Mouse (Mus musculus) midbrain, postnatal 0 days (tissue): ENCODE results near the gene Prox1. TPM values are rescaled to one million over a fixed set of nuclear protein-coding genes. Genes with fewer than 3 reads are reported as not detected.
A peak's percentile ranks its signal among the peaks of the same experiment; 100 is the strongest.

Experiments used
- ATAC-seq: fragments of 200-750 bp; cut with Nextera tagmentation; 2 replicates; pipeline ENCODE4 v1.8.0; 2017; ENCODE audit warnings: moderate number of reproducible peaks, mild to moderate bottlenecking, moderate TSS enrichment, moderate library complexity; ENCODE audit not compliant: low FRiP score
- DNase-seq: peaks from one replicate; pipeline ENCODE4 v3.0.0-alpha.2; 2015; ENCODE audit warnings: low spot score
- H3K27ac ChIP-seq: fragments of 300-500 bp; sonication (generic); 2 replicates; pipeline ENCODE4 v1.5.1; 2014; ENCODE audit warnings: low read depth, mild to moderate bottlenecking, low read length, mixed read lengths
- H3K27me3 ChIP-seq: fragments of 300-500 bp; sonication (generic); 2 replicates; pipeline ENCODE4 v1.6.1; 2014; ENCODE audit warnings: low read length, control low read depth, mixed read lengths; ENCODE audit not compliant: insufficient read depth
- H3K36me3 ChIP-seq: fragments of 300-500 bp; sonication (generic); 2 replicates; pipeline ENCODE4 v1.6.1; 2014; ENCODE audit warnings: low read length, control low read depth, mixed read lengths; ENCODE audit not compliant: insufficient read depth
- H3K4me1 ChIP-seq: fragments of 300-500 bp; sonication (generic); 2 replicates; pipeline ENCODE4 v1.6.1; 2014; ENCODE audit warnings: mild to moderate bottlenecking, control low read depth, antibody characterized with exemption, low read length, mixed read lengths; ENCODE audit not compliant: insufficient read depth
- H3K4me2 ChIP-seq: fragments of 300-500 bp; sonication (generic); 2 replicates; pipeline ENCODE4 v1.6.1; 2014; ENCODE audit warnings: low read depth, mild to moderate bottlenecking, low read length, mixed read lengths; ENCODE audit not compliant: poor library complexity, severe bottlenecking
- H3K4me3 ChIP-seq: fragments of 300-500 bp; sonication (generic); 2 replicates; pipeline ENCODE4 v1.5.1; 2014; ENCODE audit warnings: low read depth, mild to moderate bottlenecking, low read length, moderate library complexity
- H3K9ac ChIP-seq: fragments of 300-500 bp; sonication (generic); replicated peaks from 2 replicates; pipeline ENCODE4 v1.6.1; 2014; ENCODE audit warnings: mild to moderate bottlenecking, low read length, moderate library complexity, mixed read lengths; ENCODE audit not compliant: poor library complexity, severe bottlenecking
- H3K9me3 ChIP-seq: fragments of 300-500 bp; sonication (generic); 2 replicates; pipeline ENCODE4 v1.6.1; 2016; ENCODE audit warnings: low read length, control low read depth
- CTCF ChIP-seq: IDR thresholded peaks from 2 replicates; pipeline ENCODE4 v1.5.1; 2016; ENCODE audit warnings: antibody characterized with exemption, mild to moderate bottlenecking
- WGBS: fragments of 180-500 bp; shearing (Covaris S2); extraction: QIAGEN DNeasy Blood & Tissue Kit; methylation state at CpG from one replicate; pipeline ENCODE4 v1.1.7; 2014; 5-methylcytosine and 5-hydroxymethylcytosine counted together
- polyA plus RNA-seq: library from polyadenylated mRNA; unstranded; fragments of >200 nt; fragmentation: Nextera tagmentation; extraction: Ambion mirVana; gene quantifications from 2 replicates; pipeline ENCODE4 v1.2.1, GENCODE M21; 2015
- total RNA-seq: library from RNA; depleted of rRNA; stranded (reverse); fragments of >200 nt; gene quantifications from 2 replicates; pipeline ENCODE4 v1.2.3, GENCODE M21; 2014

Gene Prox1
- total and polyA plus RNA-seq, 2 experiments from 2014 or later: 11.1 to 11.9 TPM

- WGBS: 24% methylated on average over 12 of the region's 12 CpGs
- ATAC-seq (no peak), DNase-seq (no peak)
- Histone ChIP-seq H3K27ac (no peak overlapping the region), H3K9ac (no peak overlapping the region), H3K36me3 (no peaks in the 10 kb centered on the region), H3K4me1 (no peaks in the 10 kb centered on the region; the same call in 1 of the 2 replicates), H3K9me3 (no peaks in the 10 kb centered on the region), H3K4me3 (0 out of 2 replicates have a peak overlapping the region, but pooled peaks have one; percentile 6), H3K27me3 (no peaks in the 10 kb centered on the region; the same call in 1 of the 2 replicates), H3K4me2 (peak overlapping the region; percentile 13)
- no peak for TF ChIP-seq CTCF
Observed at GRCm38 (mm10) chr1:190148661-190149232, 21.8 kb downstream of the Prox1 start.

- 77% methylated on average over 6 of the region's 6 CpGs for WGBS
- TF ChIP-seq CTCF: no peak
- ATAC-seq: no peak
- Histone ChIP-seq H3K4me1 (no peaks in the 10 kb centered on the region; the same call in 1 of the 2 replicates), H3K27me3 (no peaks in the 10 kb centered on the region; the same call in 1 of the 2 replicates), H3K9me3 (no peaks in the 10 kb centered on the region), H3K27ac (no peak overlapping the region), H3K4me2 (no peak overlapping the region), H3K36me3 (no peaks in the 10 kb centered on the region), H3K4me3 (no peak overlapping the region), H3K9ac (no peak overlapping the region)
- no peak for DNase-seq
Observed at GRCm38 (mm10) chr1:190147816-190148215, 22.7 kb downstream of the Prox1 start.

- Histone ChIP-seq H3K36me3 (no peaks in the 10 kb centered on the region), H3K4me1 (no peaks in the 10 kb centered on the region), H3K27me3 (no peaks in the 10 kb centered on the region), H3K27ac (no peak overlapping the region), H3K4me3 (no peak overlapping the region), H3K4me2 (no peak overlapping the region), H3K9me3 (no peaks in the 10 kb centered on the region), H3K9ac (no peak overlapping the region)
- no peak for ATAC-seq
- DNase-seq: no peak
- no peak for TF ChIP-seq CTCF
Observed at GRCm38 (mm10) chr1:190144416-190144815, 26.1 kb downstream of the Prox1 start.

- Histone ChIP-seq H3K27ac (no peak overlapping the region), H3K36me3 (no peaks in the 10 kb centered on the region), H3K27me3 (no peaks in the 10 kb centered on the region), H3K4me1 (no peaks in the 10 kb centered on the region), H3K4me2 (no peak overlapping the region), H3K9me3 (no peaks in the 10 kb centered on the region), H3K4me3 (no peak overlapping the region), H3K9ac (no peak overlapping the region)
- WGBS: 77% methylated on average over 9 of the region's 9 CpGs
- no peak for TF ChIP-seq CTCF
- DNase-seq (no peak), ATAC-seq (no peak)
Observed at GRCm38 (mm10) chr1:190143593-190143992, 26.9 kb downstream of the Prox1 start.

- Histone ChIP-seq H3K27me3 (no peaks in the 10 kb centered on the region), H3K27ac (no peak overlapping the region), H3K9ac (no peak overlapping the region), H3K4me3 (no peak overlapping the region), H3K36me3 (no peaks in the 10 kb centered on the region), H3K4me2 (no peak overlapping the region), H3K9me3 (no peaks in the 10 kb centered on the region), H3K4me1 (no peaks in the 10 kb centered on the region)
- TF ChIP-seq CTCF: no peak
- 58% methylated on average over 4 of the region's 4 CpGs for WGBS
- ATAC-seq (no peak), DNase-seq (no peak)
Observed at GRCm38 (mm10) chr1:190142584-190142983, 27.9 kb downstream of the Prox1 start.

GRCm38 (mm10) chr1:190140519-190140918, 30.0 kb downstream of the Prox1 start:
- no peak overlapping the region for H3K4me3 ChIP-seq
- H3K4me2 ChIP-seq: no peak overlapping the region
- ATAC-seq (no peak), DNase-seq (no peak)
- H3K27me3 ChIP-seq: no peaks in the 10 kb centered on the region
- H3K4me1 ChIP-seq: no peaks in the 10 kb centered on the region
- 53% methylated on average over 6 of the region's 6 CpGs for WGBS
- no peaks in the 10 kb centered on the region for H3K36me3 ChIP-seq
- TF ChIP-seq CTCF: no peak
- H3K9ac ChIP-seq: no peak overlapping the region
- H3K9me3 ChIP-seq: no peaks in the 10 kb centered on the region
- H3K27ac ChIP-seq: no peak overlapping the region
